Mouse (Mus musculus) urinary bladder, adult 2 months (tissue): ENCODE measurements around the gene Usp18. TPM values are rescaled to one million over a fixed set of nuclear protein-coding genes. Genes with fewer than 3 reads are reported as not detected.

Experiments used
- DNase-seq: peaks from one replicate; pipeline ENCODE4 v3.0.0; 2022; ENCODE audit warnings: low spot score
- polyA plus RNA-seq: library from polyadenylated mRNA; depleted of rRNA; stranded (reverse); fragments of >200 nt; gene quantifications from 2 replicates; pipeline ENCODE4 v1.2.3, GENCODE M21; 2012; rRNA removed

Usp18 gene
- 17.6 and 21.6 TPM in 2 replicates for polyA plus RNA-seq

DNA sequence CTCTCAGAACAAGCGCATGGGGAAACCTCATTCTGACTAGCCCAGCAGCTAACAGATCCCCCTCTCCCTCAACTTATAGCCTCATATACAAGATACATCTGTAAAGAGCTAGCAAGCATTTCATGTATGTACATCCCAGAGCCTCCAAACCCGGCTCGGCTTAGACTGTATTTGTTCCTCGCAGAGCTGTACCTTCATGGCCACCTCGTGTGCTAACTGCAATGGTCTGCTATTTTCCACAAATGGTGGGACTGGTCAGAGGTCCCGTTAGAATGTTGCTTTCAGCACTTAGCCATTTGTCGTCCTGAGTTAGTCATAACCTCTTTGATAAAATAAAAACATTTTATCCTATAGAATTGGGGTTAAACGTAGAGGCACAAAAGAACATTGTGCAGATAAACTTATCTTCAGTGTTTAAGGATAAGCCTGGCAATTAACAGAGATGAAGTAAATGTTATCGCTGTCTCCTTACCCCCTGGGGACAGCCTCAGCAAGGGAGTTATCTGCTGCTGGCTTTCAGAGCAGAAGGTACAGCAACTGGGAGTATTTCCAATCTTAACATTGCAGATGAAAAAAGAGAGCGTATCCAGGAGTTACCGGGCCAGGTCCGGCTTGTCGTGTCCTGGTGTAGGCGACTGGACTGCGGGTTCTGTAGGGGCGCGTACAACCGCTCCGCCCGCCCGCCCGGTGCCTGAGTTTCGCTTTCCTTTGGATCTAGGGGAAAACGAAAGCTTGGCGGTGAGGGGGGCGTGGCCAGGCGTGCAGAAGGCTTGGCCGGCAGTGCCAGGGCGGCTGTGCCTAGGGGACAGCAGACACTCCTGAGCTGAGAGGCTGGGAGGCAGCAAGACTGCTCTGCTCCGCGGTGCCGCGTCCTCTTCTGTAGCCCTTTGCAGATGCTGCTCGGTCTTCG lies at the start of gene Usp18:
Gene Usp18, plus strand, starts transcription at position 780 of the 910 bp plus-strand sequence.
- peak; percentile 88 for DNase-seq

DNA sequence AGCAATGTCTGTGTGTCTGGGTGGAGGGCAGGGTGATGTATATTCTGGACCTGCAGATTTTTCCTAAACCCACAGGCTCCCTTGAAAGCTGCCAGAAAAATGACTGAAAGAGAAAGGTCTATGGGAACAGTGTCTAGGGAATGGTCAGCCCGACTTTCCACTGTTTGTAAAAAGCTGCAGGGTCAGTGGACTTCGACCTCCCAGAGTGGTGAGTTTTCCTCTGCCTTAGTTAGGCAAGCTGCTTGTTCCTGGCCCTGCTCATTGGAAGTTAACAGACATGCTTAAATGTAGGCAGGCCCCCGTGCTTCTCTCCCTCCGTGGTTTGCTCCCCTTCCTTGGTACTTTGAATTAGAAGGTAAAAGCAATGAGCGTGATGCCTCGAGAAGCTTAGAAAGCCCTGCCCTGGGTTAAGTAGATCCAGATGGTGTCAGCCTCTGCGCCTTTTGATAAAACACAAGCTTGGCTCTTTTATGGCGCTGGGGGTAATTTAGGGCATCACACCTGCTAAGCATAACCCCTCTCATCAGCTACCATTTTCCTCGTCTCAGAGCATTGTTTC lies 47.8 kb upstream of the Usp18 start:
- no peak for DNase-seq

DNA sequence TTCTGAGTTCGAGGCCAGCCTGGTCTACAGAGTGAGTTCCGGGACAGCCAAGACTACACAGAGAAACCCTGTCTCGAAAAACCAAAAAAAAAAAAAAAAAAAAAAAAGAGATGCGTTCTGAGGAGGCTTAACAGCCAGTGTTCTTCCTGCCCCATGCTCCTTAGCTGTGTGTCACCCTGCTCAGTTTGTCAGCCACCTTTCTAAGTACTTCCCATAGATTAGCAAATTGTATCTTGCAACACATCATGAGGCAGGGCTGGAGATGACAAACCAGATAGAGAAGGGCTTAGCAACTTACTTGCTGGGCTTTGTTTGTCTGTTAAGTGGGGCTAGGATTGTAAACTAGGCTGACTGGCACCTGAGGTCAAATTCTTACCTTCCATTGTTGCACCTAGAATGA lies 45.2 kb upstream of the Usp18 start:
- no peak for DNase-seq

DNA sequence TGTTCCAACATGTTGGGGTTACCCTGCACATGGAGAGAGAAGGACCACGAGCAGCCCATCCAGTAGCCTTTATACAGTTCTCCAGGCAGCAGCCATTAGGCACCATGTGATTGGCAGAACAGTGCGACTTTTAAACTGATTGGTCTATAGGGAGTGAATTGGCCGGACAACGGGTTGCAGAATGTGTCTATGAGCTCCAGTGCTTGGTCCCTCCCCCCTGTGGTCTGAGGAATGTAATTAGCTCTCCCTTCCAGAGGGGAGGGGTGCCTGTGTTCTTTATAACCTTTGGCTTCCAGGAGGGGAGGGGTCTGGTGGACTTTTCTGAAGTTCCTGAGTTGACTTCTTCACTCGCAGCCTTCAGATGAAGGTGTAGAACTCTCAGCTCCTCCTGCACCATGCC lies 43.7 kb upstream of the Usp18 start:
- no peak for DNase-seq

DNA sequence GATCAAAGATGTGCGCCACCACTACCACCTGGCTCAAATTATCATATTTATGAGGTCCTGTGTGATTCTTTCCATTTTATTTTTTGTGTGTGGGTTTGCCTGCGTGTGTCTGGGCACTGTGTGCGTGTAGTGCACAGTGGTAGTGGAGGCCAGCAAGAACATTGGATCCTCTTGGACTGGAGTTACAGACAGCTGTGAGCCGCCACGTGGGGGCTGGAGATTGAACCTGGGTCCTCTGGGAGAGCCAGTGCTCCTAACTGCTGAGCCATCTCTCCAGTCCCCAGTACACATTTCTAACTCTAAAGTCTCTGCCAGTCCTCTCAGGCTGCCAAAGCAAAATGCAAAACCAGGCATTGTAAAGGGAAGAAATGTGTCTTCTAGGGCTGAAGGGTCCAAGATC lies 39.2 kb upstream of the Usp18 start:
- DNase-seq: no peak

DNA sequence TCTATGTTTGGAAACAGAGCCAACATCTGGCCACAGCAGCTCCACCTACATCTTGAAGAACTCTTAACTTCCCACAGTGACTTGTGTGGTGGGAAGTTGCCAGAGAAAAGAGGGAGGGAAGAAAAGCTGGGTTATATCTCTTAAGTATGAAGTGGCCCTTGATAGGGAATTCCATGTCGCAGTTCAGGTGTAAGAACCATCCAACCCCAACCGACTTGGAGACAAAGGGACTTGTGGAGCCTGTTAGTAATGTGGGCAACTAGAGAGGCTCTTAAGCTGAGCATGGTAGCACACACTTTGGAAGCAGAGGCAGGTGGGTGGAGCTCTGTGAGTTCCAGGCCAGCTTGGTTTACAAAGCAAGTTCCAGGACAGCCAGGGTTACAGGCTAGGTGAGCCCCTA lies 36.1 kb upstream of the Usp18 start:
- no peak for DNase-seq

DNA sequence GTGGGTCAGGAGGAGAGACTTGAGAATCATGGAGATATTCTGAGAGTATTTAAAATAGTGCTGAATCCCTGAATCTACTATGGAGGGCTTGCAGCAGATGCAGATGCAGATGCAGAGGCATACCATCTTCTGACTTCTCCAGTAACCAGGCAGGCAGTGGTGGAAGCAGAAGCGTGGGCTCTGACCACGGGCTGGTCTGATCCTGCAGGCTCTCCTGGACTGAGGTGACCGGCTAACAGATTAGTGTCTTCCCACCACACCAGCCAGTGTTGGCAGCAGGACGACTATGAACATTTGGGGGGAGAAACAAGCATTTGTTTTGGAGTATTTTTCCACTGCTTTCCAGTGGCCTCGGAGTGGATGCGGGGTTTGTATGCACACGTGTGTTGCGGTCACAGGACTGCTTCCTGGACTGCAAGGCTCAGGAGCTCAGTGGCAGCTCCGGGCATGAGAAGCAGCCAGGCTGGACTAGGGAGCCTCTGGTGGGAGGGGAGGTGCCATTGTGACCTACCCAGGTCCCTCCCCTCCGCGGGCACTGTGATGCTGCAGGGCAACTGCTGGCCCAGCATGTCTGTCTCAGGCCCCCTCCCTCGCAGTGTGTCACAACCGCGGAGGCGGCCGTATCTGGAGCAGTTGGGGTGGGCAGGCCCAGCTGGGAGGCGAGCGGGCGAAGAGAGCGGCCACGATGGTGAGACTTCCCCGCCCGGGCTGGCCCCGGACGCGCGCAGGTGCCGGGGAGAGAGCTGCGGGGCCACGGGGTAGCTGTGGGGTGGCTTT lies 35.4 kb upstream of the Usp18 start, which contains the start of gene Tuba8:
Gene Tuba8, plus strand, starts transcription at position 548 of the 777 bp plus-strand sequence.
- peak; percentile 64 for DNase-seq

DNA sequence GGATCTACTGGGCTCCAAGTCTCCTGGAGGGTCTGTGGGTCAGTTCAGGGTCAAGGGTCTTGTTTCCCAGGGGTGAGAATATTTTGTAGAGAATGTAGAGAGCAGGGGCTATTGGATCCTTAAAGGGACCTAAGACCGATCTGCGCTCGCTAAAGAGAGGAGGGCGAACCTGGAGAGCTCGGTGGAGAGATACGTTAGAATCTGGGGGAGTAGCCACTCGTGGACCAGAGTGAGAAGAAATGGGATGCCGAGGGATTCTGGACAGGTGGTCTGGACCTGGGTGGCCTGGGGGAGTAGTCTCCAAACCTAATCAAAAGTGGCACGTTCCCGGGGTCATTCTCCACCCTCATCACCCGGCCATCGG lies 34.8 kb upstream of the Usp18 start:
- DNase-seq: no peak

DNA sequence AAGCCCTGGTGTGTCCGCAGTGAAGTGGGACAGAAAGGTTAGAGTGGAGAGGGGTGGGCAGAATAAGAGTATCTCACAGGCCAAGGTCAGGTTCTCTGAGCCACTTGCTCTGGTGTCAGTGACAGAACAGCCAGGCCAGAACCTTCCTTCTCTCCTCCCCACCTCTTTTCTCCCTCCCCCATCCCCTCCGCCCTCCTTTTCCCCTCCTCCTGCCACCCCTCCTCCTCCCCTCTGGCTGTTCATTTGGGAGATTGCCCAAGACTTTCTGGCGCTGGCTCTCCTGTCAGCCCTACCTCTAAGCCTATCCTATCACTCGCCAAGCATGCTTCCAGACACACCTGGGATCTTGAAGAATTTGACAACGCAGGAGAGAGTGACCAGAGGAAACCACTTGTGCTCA lies 34.0 kb upstream of the Usp18 start:
- DNase-seq: no peak

DNA sequence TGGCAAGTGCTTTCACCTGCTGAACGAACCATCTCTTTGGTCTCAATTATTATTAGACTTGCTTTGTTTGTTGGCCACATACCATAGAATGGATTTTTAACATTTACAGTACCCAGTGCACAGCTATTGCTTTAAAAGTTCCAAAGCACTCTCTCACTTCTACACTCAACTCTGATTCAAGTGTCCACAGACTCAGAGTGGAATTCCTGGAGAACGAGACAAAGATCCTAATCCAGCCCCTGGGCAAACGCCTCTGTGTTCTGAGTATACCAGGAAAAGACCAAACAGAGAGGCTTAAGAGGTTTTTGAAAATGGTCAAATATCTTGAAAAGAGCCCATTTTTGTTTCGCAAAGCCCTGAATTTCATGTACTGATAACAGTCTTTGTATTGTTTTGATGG lies 32.7 kb upstream of the Usp18 start:
- no peak for DNase-seq

DNA sequence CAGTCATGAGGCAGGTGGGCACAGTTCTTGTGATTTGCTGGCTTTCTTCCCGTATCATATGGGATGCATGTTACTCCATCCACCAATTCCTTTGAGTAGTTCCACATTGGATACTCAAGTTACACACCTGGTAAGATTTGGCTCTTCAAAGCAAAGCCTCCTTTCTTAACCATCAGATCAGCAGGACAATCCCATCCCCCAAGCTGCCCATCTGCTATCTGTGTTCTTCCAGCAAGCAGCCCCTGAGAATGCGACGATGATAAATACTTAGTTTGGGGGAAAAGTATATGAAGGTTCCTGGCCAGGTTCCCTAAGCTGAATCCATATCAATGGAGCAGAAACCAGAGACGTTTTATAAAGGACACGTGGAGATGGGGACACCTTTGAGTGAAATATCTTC lies 31.5 kb upstream of the Usp18 start:
- no peak for DNase-seq

DNA sequence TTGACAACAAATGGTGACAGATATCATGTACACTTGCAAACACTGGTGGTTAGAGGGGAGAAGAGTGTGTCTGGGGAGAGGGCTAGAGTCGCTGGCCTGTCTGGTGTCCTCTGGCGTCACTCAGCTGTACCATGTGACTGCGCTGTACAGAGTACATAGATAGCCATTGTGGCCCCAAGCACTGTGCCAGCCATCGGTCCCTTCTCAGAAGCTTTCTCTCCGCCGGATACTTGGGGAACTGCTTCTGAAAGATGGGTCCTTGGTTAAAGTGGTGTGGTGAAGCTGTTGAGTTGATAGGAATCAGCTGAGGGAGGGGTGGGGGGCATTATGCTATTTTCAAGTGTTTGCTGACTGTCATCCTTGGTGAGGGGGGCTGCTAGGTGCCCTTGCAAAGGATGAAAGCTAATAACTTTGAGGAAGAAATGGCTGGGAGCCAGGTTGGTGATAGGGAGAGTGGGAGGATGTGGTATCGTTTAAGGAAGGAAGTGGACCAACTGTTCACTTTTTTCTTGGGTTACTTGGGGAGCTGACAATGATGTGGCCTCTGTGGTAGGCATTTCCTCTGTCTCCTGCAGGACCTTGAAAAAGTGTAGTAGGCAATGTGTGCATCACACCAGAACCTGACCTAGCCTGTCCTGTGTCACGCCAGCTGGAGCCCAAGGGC lies 30.9 kb upstream of the Usp18 start:
- no peak for DNase-seq

DNA sequence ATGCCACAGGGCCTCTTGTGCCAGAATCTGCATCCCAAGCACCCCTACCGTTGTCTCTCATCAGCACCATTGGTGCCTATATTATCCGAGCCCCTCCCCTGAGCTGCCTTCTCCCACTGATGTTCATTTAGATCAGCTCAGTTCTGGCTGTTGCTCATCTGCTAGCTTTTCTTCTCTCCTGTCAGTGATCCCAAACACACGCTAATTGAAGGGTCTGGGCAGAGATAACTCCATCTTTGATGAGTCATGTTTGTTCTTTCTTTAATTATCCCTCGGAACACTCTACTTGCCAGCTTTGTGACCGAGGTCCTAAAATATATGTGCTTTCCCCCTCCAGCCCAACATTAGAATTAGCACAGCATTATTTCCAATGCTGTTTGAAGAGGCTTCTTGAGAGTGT lies 30.4 kb upstream of the Usp18 start:
- DNase-seq: no peak

DNA sequence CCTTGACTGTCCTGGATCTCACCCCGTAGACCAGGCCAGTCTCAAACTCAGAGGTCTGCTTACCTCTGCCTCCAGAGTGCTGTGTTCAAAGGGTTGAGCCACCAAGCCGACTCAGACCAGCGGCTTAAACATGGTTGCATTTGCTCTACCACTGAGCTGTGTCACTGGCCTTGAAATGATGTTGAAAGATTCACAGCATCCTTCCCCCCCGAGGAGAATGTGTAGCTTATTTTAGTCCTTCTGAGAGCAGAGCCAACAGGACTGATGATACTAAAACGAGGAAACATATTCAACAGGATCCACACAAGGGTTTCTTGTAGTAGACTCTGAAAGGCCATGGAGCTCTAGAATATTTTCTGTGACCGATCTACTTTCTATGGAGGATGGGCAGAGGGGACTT lies 29.8 kb upstream of the Usp18 start:
- no peak for DNase-seq

DNA sequence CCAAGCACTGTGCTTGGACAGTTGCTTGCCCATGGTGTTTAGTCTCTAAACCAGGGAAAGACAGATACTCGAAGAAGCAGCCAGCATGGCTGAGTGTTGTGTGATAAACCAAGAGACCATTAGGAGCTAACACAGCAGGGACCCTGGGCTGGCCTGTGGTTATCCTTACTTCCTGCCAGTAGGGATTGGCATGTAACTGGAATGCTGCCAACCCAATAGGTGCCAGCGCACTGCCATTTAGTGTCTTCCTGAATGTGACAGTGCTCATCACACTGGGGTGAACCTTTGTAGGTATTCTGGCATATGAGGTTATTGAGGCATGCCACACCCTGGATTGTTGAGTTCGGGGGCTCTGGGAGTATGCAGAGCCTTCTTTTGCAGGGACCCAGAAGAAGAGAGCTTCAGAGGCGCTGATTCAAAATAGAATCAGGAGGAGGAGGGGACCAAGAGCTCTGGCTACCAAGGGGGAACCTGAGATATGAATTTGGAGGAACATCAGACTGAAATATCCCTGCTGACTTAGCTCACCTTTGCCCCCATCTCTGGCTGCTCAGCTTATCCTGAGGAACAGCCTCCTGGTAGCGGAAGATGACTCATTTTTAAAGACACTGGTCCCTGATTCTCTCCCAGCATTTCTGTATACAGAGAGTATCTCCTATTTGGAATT lies 29.0 kb upstream of the Usp18 start:
- no peak for DNase-seq

DNA sequence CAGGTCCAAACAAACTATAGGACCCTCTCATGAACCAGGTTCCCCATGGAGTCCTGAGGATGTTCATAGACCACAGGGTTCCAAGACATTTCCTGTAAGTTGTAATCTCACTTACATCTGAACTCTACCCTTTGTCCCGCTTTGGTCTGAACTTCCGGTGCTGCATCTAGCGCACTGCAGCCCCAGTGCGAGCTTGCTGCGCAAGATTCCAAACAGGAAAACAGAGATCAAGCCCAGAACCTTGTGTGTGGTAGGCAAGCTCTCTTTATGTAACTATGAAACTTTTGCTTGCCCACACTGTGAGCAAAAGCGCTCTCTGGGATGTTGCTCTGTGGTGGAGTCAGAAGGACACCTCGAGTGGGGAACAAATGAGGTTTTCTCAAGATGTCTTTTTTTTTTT lies 27.7 kb upstream of the Usp18 start:
- DNase-seq: no peak

DNA sequence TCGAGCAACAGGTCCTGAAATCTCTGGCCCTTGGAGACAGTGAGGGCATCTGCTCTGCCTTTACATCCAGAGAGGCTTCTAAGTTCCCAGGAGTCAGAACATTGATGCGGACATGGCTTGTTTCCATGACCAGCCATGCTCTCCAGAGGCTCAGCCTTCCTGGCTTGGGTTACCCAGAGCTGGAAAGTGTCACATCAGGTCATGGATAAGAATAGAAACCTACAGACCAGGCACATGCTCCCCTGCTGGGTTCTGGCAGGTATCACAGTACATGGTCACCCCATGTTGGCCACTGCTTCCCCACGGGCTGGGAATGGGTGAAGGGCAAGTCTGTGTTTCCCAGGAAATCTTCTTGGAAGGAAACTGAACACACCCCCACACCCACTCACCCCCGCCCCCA lies 26.3 kb upstream of the Usp18 start:
- DNase-seq: no peak

DNA sequence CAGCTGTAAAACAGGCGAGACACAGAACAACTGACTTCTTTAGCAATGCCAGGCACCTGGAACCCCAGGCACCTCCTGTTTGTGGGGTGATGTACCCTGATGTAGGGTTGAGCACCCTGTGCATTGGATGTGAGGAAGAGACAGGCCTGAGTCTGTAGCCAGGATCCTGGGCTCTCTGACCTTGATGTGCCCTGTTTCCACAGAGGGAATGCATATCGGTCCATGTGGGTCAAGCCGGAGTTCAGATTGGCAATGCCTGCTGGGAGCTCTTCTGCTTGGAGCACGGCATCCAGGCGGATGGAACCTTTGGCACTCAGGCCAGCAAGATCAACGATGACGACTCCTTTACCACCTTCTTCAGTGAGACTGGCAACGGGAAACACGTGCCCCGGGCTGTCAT lies 25.5 kb upstream of the Usp18 start:
- no peak for DNase-seq

DNA sequence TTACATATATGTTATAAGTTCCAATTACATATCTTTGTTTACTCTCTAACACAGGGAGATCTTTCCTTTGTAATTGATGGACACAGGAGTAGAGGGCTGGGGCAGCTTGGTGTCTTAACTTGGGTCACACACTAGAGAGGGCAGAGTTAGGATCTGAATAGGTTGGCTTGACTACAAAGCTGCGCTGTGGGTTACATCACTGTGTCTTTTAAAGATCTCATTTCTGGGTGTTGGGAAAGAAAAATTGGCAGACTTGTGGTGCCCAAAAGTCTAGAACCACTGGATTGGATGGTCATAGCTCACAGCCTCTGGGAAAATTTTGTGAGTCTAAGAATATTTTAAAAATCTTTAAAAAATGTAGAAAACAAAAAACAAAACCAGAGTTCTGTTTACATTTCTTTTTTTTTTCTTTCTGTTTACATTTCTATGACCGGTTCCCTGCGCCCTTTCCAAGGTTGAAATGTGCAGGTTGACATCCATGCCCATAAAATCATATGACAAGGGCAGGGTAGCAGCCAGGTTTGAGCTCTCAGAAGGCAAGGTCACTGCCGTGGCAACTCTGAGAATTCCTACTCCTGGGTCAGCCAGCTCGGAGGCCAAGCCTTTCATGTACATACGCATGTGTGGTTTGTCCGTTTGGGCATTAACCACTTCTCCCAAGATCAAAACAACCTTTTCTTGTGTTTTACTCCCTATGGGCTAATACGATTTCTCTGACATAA lies 23.7 kb upstream of the Usp18 start:
- DNase-seq: no peak

DNA sequence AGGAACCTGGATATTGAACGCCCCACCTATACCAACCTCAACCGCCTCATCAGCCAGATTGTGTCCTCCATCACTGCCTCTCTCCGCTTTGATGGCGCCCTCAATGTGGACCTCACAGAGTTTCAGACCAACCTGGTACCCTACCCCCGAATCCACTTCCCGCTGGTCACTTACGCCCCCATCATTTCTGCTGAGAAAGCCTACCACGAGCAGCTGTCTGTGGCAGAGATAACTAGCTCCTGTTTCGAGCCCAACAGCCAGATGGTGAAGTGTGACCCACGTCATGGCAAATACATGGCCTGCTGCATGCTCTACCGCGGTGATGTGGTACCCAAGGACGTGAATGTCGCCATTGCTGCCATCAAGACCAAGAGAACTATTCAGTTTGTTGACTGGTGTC lies 22.7 kb upstream of the Usp18 start:
- DNase-seq: no peak

DNA sequence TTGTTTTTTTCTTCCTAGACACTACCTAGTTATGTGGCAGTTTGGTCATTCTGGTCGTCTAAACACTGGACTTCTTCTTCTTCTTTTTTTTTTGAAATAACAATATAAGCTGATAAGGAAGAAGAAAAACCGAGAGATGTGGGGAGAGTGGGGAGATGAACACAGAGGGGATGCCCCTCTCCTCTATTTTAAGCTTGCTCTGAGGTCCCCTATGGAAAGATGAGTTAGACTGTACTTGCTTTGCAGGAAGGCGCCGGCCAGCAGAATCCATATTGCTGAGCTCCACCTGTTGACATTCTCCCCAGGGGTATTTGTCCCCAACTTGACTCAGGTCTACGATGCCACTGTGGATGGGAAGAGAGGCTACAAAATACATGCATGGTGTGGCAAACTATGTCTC lies 21.6 kb upstream of the Usp18 start:
- DNase-seq: no peak
